Mouse (Mus musculus) intestine, embryonic 14.5 days (tissue): ENCODE results near the gene Spem1. TPM values are rescaled to one million over a fixed set of nuclear protein-coding genes. Genes with fewer than 3 reads are reported as not detected.

Experiments used
- ATAC-seq: fragments of 200-750 bp; cut with Nextera tagmentation; replicated peaks from 2 replicates; pipeline ENCODE4 v1.8.0; 2017; ENCODE audit warnings: low read depth, moderate number of reproducible peaks, moderate TSS enrichment, moderate library complexity; ENCODE audit not compliant: low FRiP score, low TSS enrichment
- DNase-seq: peaks from one replicate; pipeline ENCODE4 v3.0.0-alpha.2; 2018; ENCODE audit warnings: low spot score
- H3K27ac ChIP-seq: fragments of 300-500 bp; sonication (generic); 2 replicates; pipeline ENCODE4 v1.5.1; 2014; ENCODE audit warnings: low read depth, mild to moderate bottlenecking, control low read depth
- H3K27me3 ChIP-seq: fragments of 300-500 bp; sonication (generic); replicated peaks from 2 replicates; pipeline ENCODE4 v1.6.1; 2014; ENCODE audit warnings: low read length, control low read depth; ENCODE audit not compliant: control insufficient read depth, insufficient read depth
- H3K36me3 ChIP-seq: fragments of 300-500 bp; sonication (generic); 2 replicates; pipeline ENCODE4 v1.6.1; 2014; ENCODE audit warnings: low read length, control low read depth; ENCODE audit not compliant: control insufficient read depth, insufficient read depth
- H3K4me1 ChIP-seq: fragments of 300-500 bp; sonication (generic); replicated peaks from 2 replicates; pipeline ENCODE4 v1.6.1; 2014; ENCODE audit warnings: low read length, control low read depth, mixed read lengths; ENCODE audit not compliant: control insufficient read depth, insufficient read depth
- H3K4me2 ChIP-seq: fragments of 300-500 bp; sonication (generic); 2 replicates; pipeline ENCODE4 v1.6.1; 2014; ENCODE audit warnings: low read length
- H3K4me3 ChIP-seq: fragments of 300-500 bp; sonication (generic); 2 replicates; pipeline ENCODE4 v1.5.1; 2014; ENCODE audit warnings: low read depth, low read length, control low read depth, mixed read lengths
- H3K9ac ChIP-seq: fragments of 300-500 bp; sonication (generic); 2 replicates; pipeline ENCODE4 v1.6.1; 2014; ENCODE audit warnings: mild to moderate bottlenecking, low read length
- H3K9me3 ChIP-seq: fragments of 300-500 bp; sonication (generic); 2 replicates; pipeline ENCODE4 v1.6.1; 2016; ENCODE audit warnings: low read length, control low read depth; ENCODE audit not compliant: control insufficient read depth
- WGBS: fragments of 180-500 bp; shearing (Covaris S2); extraction: QIAGEN DNeasy Blood & Tissue Kit; methylation state at CpG from one replicate; pipeline ENCODE4 v1.1.7; 2014; 5-methylcytosine and 5-hydroxymethylcytosine counted together
- polyA plus RNA-seq: library from polyadenylated mRNA; unstranded; fragments of >200 nt; fragmentation: Nextera tagmentation; extraction: Ambion mirVana; gene quantifications from 2 replicates; pipeline ENCODE4 v1.2.1, GENCODE M21; 2014

Gene Spem1
- polyA plus RNA-seq, 1 experiment from 2014 or later, result not detected

GRCm38 (mm10) chr11:69787306-69787705 is 34.7 kb downstream of the Spem1 start:
- Histone ChIP-seq H3K36me3 (no peaks in the 10 kb centered on the region), H3K9ac (no peak overlapping the region), H3K27me3 (no peaks in the 10 kb centered on the region), H3K4me3 (no peak overlapping the region), H3K9me3 (no peaks in the 10 kb centered on the region), H3K27ac (no peak overlapping the region), H3K4me1 (no peaks in the 10 kb centered on the region), H3K4me2 (no peak overlapping the region)
- no peak for ATAC-seq
- 94% methylated on average over 5 of the region's 5 CpGs for WGBS
- DNase-seq, result peak; percentile 47

GRCm38 (mm10) chr11:69784793-69785272 is 37.1 kb downstream of the Spem1 start:
- 34% methylated on average over 15 of the region's 15 CpGs for WGBS
- Histone ChIP-seq H3K36me3 (no peaks in the 10 kb centered on the region), H3K4me1 (no peaks in the 10 kb centered on the region), H3K4me2 (peak overlapping the region; percentile 34), H3K27ac (no peak overlapping the region), H3K9me3 (no peaks in the 10 kb centered on the region), H3K27me3 (no peaks in the 10 kb centered on the region), H3K9ac (no peak overlapping the region), H3K4me3 (peak overlapping the region; percentile 13)
- no peak for DNase-seq
- ATAC-seq, result peak; percentile 56; the same call in 1 of the 2 replicates

GRCm38 (mm10) chr11:69781828-69782227 is 40.2 kb downstream of the Spem1 start:
- 31% methylated on average over 4 of the region's 4 CpGs for WGBS

GRCm38 (mm10) chr11:69778985-69779384 is 43.0 kb downstream of the Spem1 start:
- 47% methylated on average over 7 of the region's 7 CpGs for WGBS
- Histone ChIP-seq H3K4me2 (no peak overlapping the region), H3K4me1 (no peaks in the 10 kb centered on the region), H3K9ac (no peak overlapping the region), H3K9me3 (no peaks in the 10 kb centered on the region), H3K27me3 (no peaks in the 10 kb centered on the region), H3K4me3 (no peak overlapping the region), H3K27ac (no peak overlapping the region), H3K36me3 (no peaks in the 10 kb centered on the region; the same call in 1 of the 2 replicates)
- no peak for DNase-seq
- ATAC-seq, result no peak

More at GRCm38 (mm10) chr11:69781828-69782227, 40.2 kb downstream of the Spem1 start:
- no peak for DNase-seq
- H3K27ac ChIP-seq, result no peak overlapping the region
- H3K9me3 ChIP-seq, result no peaks in the 10 kb centered on the region
- H3K27me3 ChIP-seq, result no peaks in the 10 kb centered on the region
- H3K9ac ChIP-seq, result no peak overlapping the region
- no peaks in the 10 kb centered on the region; the same call in 1 of the 2 replicates for H3K36me3 ChIP-seq
- no peak overlapping the region for H3K4me3 ChIP-seq
- no peak for ATAC-seq
- no peaks in the 10 kb centered on the region for H3K4me1 ChIP-seq
- H3K4me2 ChIP-seq, result no peak overlapping the region

GRCm38 (mm10) chr11:69778258-69778982 is 43.6 kb downstream of the Spem1 start:
- Histone ChIP-seq H3K27ac (no peak overlapping the region), H3K4me1 (no peaks in the 10 kb centered on the region), H3K4me3 (no peak overlapping the region), H3K27me3 (no peaks in the 10 kb centered on the region), H3K36me3 (no peaks in the 10 kb centered on the region; the same call in 1 of the 2 replicates), H3K9ac (no peak overlapping the region), H3K4me2 (no peak overlapping the region), H3K9me3 (no peaks in the 10 kb centered on the region)
- peak; percentile 51 for DNase-seq
- no peak for ATAC-seq
- WGBS, result 73% methylated on average over 21 of the region's 23 CpGs

- H3K4me1 ChIP-seq, result no peaks in the 10 kb centered on the region
- no peaks in the 10 kb centered on the region for H3K9me3 ChIP-seq
- H3K9ac ChIP-seq, result no peak overlapping the region
- DNase-seq, result peak; percentile 38
- ATAC-seq, result no peak
- no peaks in the 10 kb centered on the region; the same call in 1 of the 2 replicates for H3K36me3 ChIP-seq
- no peak overlapping the region for H3K4me2 ChIP-seq
- H3K27me3 ChIP-seq, result no peaks in the 10 kb centered on the region
- no peak overlapping the region for H3K4me3 ChIP-seq
- H3K27ac ChIP-seq, result no peak overlapping the region
- 65% methylated on average over 26 of the region's 26 CpGs for WGBS
These were observed 44.3 kb downstream of the Spem1 start for GRCm38 (mm10) chr11:69777504-69778257.

GRCm38 (mm10) chr11:69776488-69776887 is 45.5 kb downstream of the Spem1 start:
- DNase-seq (no peak), ATAC-seq (no peak)
- Histone ChIP-seq H3K36me3 (no peaks in the 10 kb centered on the region; the same call in 1 of the 2 replicates), H3K4me2 (no peak overlapping the region), H3K9ac (no peak overlapping the region), H3K9me3 (no peaks in the 10 kb centered on the region), H3K4me1 (no peaks in the 10 kb centered on the region), H3K27ac (no peak overlapping the region), H3K27me3 (no peaks in the 10 kb centered on the region), H3K4me3 (no peak overlapping the region)
- 83% methylated on average over 20 of the region's 20 CpGs for WGBS

GRCm38 (mm10) chr11:69775716-69776115 is 46.3 kb downstream of the Spem1 start:
- H3K36me3 ChIP-seq, result no peaks in the 10 kb centered on the region; the same call in 1 of the 2 replicates
- no peak overlapping the region for H3K9ac ChIP-seq
- no peak overlapping the region for H3K27ac ChIP-seq
- no peak overlapping the region for H3K4me2 ChIP-seq
- H3K9me3 ChIP-seq, result no peaks in the 10 kb centered on the region
- H3K4me3 ChIP-seq, result no peak overlapping the region
- no peak for ATAC-seq
- 69% methylated on average over 10 of the region's 10 CpGs for WGBS
- no peaks in the 10 kb centered on the region for H3K27me3 ChIP-seq
- no peaks in the 10 kb centered on the region for H3K4me1 ChIP-seq
- no peak for DNase-seq
